Mouse (Mus musculus) heart, postnatal 36 days (tissue): ENCODE measurements around the gene Fgf11. TPM values are rescaled to one million over a fixed set of nuclear protein-coding genes. Genes with fewer than 3 reads are reported as not detected.

ENCODE experiments used
- DNase-seq, 2 experiments: peaks; one replicate each; pipeline ENCODE4 v3.0.0; 2021 to 2022
- intact Hi-C: fragments of 180-260 bp; cut with DNase I; formaldehyde crosslinking; loops from one replicate; pipeline ENCODE4 v1.15.1; 2025
- total RNA-seq, 2 experiments: library from RNA; stranded (reverse); gene quantifications; 2 replicates each; pipeline ENCODE4 v1.2.3; 2021

Gene Fgf11
- total RNA-seq, 2 experiments from 2014 or later: 2.4 to 3.0 TPM

GRCm38 (mm10) chr11:69818871-69819270 lies 17.2 kb upstream of the Fgf11 start:
- DNase-seq: no peak
- intact Hi-C loops: no loop called here

- DNase-seq: no peak
- intact Hi-C loops: no loop called here
Measured at GRCm38 (mm10) chr11:69818365-69818764, 16.7 kb upstream of the Fgf11 start, which contains the start of gene Spem2. Spem2 (minus strand) TSS chr11:69818465.

GRCm38 (mm10) chr11:69816520-69816919 lies 14.9 kb upstream of the Fgf11 start:
- no peak for DNase-seq
- intact Hi-C loops: no loop called here

GRCm38 (mm10) chr11:69815155-69815554 lies 13.5 kb upstream of the Fgf11 start, which contains the start of gene Gm39566:
Gm39566 (minus strand) TSS chr11:69815298.
- no peak for DNase-seq
- intact Hi-C loops: no loop called here

- intact Hi-C loops: no loop called here
- no peak for DNase-seq
Measured at GRCm38 (mm10) chr11:69810280-69810679, 8.6 kb upstream of the Fgf11 start.

GRCm38 (mm10) chr11:69807641-69808040 lies 6.0 kb upstream of the Fgf11 start:
- no peak for DNase-seq
- intact Hi-C loops: no loop called here

GRCm38 (mm10) chr11:69806378-69806777 lies 4.7 kb upstream of the Fgf11 start:
- intact Hi-C loops: no loop called here
- DNase-seq: no peak

- intact Hi-C loops: loop anchor here (5.0 kb wide), 1 partner anchor 123 kb away; the partner anchor contains the start of gene Senp3
- DNase-seq: no peak
Measured at GRCm38 (mm10) chr11:69804972-69805909, 3.6 kb upstream of the Fgf11 start, which contains the start of gene Tmem102. Tmem102 (minus strand) TSS chr11:69805624.

GRCm38 (mm10) chr11:69804652-69804940 lies 2.9 kb upstream of the Fgf11 start:
- DNase-seq: peak; percentile 23 to 41
- intact Hi-C loops: loop anchor here (5.0 kb wide), 1 partner anchor 122 kb away; the partner anchor contains the start of gene Senp3

GRCm38 (mm10) chr11:69803786-69804651 lies 2.4 kb upstream of the Fgf11 start:
- intact Hi-C loops: loop anchor here (2.0 to 5.0 kb wide), 5 partner anchors 31 to 122 kb away; partner anchors contain the start of genes Polr2a and Senp3
- DNase-seq: peak; percentile 78 to 82

- no peak for DNase-seq
- intact Hi-C loops: loop anchor here (2.0 to 5.0 kb wide), 5 partner anchors 31 to 121 kb away; partner anchors contain the start of genes Polr2a and Senp3
Measured at GRCm38 (mm10) chr11:69803328-69803727, 1.7 kb upstream of the Fgf11 start.

- intact Hi-C loops: loop anchor here (2.0 to 5.0 kb wide), 5 partner anchors 32 to 120 kb away; partner anchors contain the start of genes Polr2a and Senp3
- peak; percentile 92 for DNase-seq
Measured at GRCm38 (mm10) chr11:69802648-69803105, 1.0 kb upstream of the Fgf11 start.

GRCm38 (mm10) chr11:69800392-69801197 lies 1.1 kb downstream of the Fgf11 start:
- intact Hi-C loops: loop anchor here (5.0 kb wide), 1 partner anchor 118 kb away; the partner anchor contains the start of gene Senp3
- peak; percentile 47 to 48 for DNase-seq

GRCm38 (mm10) chr11:69800138-69800391 lies 1.6 kb downstream of the Fgf11 start:
- DNase-seq: no peak
- intact Hi-C loops: loop anchor here (5.0 kb wide), 1 partner anchor 118 kb away; the partner anchor contains the start of gene Senp3

GRCm38 (mm10) chr11:69799394-69800137 lies 2.1 kb downstream of the Fgf11 start:
- DNase-seq: no peak
- intact Hi-C loops: loop anchor here (5.0 kb wide), 1 partner anchor 117 kb away; the partner anchor contains the start of gene Senp3

- intact Hi-C loops: no loop called here
- DNase-seq: no peak
Measured at GRCm38 (mm10) chr11:69797924-69798323, 3.7 kb downstream of the Fgf11 start.

- intact Hi-C loops: loop anchor here (2.0 kb wide), 1 partner anchor 29 kb away; no protein-coding TSS in a partner anchor
- DNase-seq: no peak
Measured at GRCm38 (mm10) chr11:69795983-69796435, 5.6 kb downstream of the Fgf11 start.

GRCm38 (mm10) chr11:69795168-69795982 lies 6.3 kb downstream of the Fgf11 start, which contains the start of gene Chrnb1:
Chrnb1 (minus strand) TSS chr11:69795943.
- DNase-seq: peak; percentile 91 to 92
- intact Hi-C loops: loop anchor here (2.0 kb wide), 1 partner anchor 29 kb away; no protein-coding TSS in a partner anchor
